Mouse (Mus musculus) hindbrain, embryonic 15.5 days (tissue): ENCODE data around the gene Mfsd4a. TPM values are rescaled to one million over a fixed set of nuclear protein-coding genes. Genes with fewer than 3 reads are reported as not detected.
A peak's percentile ranks its signal among the peaks of the same experiment; 100 is the strongest.

ENCODE experiments used
- ATAC-seq: fragments of 200-750 bp; cut with Nextera tagmentation; 2 replicates; pipeline ENCODE4 v1.8.0; 2017; ENCODE audit warnings: low read depth, moderate number of reproducible peaks, moderate TSS enrichment; ENCODE audit not compliant: low FRiP score
- H3K27ac ChIP-seq: fragments of 300-500 bp; sonication (generic); replicated peaks from 2 replicates; pipeline ENCODE4 v1.5.1; 2015; ENCODE audit warnings: mild to moderate bottlenecking, inconsistent platforms
- H3K27me3 ChIP-seq: fragments of 300-500 bp; sonication (generic); 2 replicates; pipeline ENCODE4 v1.6.1; 2015; ENCODE audit warnings: control low read depth, inconsistent platforms
- H3K36me3 ChIP-seq: fragments of 300-500 bp; sonication (generic); 2 replicates; pipeline ENCODE4 v1.6.1; 2015; ENCODE audit warnings: control low read depth, inconsistent platforms
- H3K4me1 ChIP-seq: fragments of 300-500 bp; sonication (generic); replicated peaks from 2 replicates; pipeline ENCODE4 v1.6.1; 2015; ENCODE audit warnings: control low read depth, inconsistent platforms
- H3K4me2 ChIP-seq: fragments of 300-500 bp; sonication (generic); 2 replicates; pipeline ENCODE4 v1.6.1; 2015; ENCODE audit warnings: moderate library complexity, mild to moderate bottlenecking, inconsistent platforms
- H3K4me3 ChIP-seq: fragments of 300-500 bp; sonication (generic); 2 replicates; pipeline ENCODE4 v1.5.1; 2015; ENCODE audit warnings: mild to moderate bottlenecking, inconsistent platforms
- H3K9ac ChIP-seq: fragments of 300-500 bp; sonication (generic); 2 replicates; pipeline ENCODE4 v1.6.1; 2015; ENCODE audit warnings: inconsistent platforms
- H3K9me3 ChIP-seq: fragments of 300-500 bp; sonication (generic); 2 replicates; pipeline ENCODE4 v1.6.1; 2016; ENCODE audit warnings: control low read depth, inconsistent platforms
- WGBS: fragments of 180-500 bp; shearing (Covaris S2); methylation state at CpG from one replicate; pipeline ENCODE4 v1.1.7; 2015; 5-methylcytosine and 5-hydroxymethylcytosine counted together
- polyA plus RNA-seq: library from polyadenylated mRNA; unstranded; fragments of >200 nt; fragmentation: Nextera tagmentation; extraction: Ambion mirVana; gene quantifications from 2 replicates; pipeline ENCODE4 v1.2.1, GENCODE M21; 2015

Gene Mfsd4a
- polyA plus RNA-seq, 1 experiment from 2014 or later = 7.3 TPM

DNA sequence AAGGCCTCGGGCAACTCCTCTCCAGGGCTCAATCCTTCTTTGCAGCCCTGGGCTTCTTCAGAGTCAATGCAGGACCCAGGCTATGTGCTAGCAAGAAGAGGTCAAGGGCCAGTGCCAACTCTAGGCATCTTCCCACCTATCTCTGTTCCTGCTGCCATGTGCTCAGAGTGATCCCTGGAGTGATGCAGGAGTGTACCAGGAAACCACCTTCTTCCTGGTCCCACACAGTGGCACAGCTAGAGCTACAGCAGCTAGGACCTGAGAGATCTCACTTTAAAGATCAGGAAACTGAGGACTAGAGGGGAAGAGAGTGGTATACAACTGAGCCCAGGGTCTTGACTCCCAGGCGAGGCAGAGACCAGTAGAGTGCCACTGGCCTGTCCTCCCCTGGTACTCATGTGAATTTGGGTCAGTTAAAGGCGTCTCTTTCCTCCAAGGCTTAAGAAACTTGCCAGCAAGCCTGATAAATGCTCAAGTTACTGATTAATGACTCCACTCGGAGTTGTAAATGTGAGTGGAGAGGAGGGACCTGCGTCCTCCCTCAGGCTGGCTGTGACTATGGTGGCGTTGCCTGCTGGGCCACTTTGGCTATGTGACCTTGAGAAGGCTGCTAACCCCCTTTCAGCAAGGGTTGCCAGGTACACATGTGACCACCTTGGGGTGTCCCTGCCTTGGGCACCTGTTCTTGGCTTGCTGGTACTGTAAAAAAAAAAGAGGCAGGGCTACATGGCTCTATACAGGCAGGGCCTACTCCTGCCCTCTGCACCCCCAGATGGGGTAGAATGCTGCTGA is 5.9 kb downstream of the Mfsd4a start:
- Histone ChIP-seq H3K27ac (no peak overlapping the region), H3K4me1 (no peaks in the 10 kb centered on the region), H3K36me3 (no peaks in the 10 kb centered on the region), H3K4me3 (no peak overlapping the region), H3K9ac (no peak overlapping the region), H3K4me2 (no peak overlapping the region), H3K27me3 (peaks cover 9% of the 10 kb centered on the region; the same call in 1 of the 2 replicates), H3K9me3 (no peaks in the 10 kb centered on the region)
- ATAC-seq = no peak
- WGBS = 67% methylated on average over 6 of the region's 6 CpGs

DNA sequence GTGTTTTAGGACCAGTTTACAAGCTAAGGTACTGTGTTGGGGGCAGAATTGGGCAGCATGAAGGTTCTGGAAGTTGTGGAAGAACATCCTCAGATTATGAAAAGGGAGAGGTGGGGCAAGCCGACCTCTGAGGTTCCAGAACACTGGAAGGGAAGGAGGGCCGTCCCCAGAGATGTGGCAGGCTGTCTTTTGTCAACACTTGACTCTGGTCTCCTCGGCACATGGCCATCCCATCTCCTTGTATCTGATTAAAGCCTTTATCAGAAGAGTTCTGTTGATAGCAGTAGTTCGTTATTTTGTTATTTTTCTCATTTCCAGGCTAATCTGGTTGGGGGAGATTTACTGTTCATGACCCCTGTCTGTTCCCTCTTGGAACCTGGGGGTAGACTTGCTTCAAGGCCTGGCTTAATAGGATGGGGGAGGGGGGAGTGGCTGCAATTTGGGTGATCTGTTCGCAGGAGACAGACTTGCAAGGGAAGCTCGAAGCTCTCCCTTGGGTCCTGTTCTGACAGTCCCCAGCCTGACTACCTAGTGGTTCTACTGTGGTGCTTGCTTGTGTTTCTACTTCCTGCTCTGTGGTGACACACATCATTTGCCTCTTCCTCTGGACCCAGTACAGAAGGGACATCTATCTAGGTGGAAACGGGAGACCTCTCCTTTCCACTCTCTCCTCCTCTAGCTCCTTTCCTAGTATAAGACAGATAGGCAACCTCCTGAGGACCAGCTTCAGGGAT is 7.7 kb downstream of the Mfsd4a start:
- ATAC-seq = no peak
- Histone ChIP-seq H3K9ac (no peak overlapping the region), H3K27ac (no peak overlapping the region), H3K9me3 (no peaks in the 10 kb centered on the region), H3K4me1 (no peaks in the 10 kb centered on the region), H3K36me3 (no peaks in the 10 kb centered on the region), H3K27me3 (no peaks in the 10 kb centered on the region), H3K4me3 (no peak overlapping the region), H3K4me2 (no peak overlapping the region)
- 74% methylated on average over 7 of the region's 7 CpGs for WGBS

DNA sequence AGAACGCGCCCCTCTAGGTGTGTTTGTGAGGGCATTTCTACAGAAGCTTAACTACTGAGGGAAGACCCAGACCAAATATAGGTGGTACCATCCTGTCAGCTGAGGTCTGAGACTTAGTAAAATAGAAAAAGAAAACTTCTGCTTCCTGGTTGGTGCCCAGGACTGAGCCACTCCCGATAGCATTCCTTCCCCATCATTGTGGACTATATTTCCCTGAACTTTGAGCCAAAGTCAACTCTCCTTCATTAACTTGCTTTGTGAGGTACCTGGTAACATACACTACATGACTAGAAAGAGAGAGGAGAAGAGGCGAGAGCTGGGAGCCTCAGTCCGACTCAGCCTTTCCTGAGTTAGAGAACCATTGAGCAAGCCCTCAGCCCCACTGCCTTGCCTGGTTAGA is 9.3 kb downstream of the Mfsd4a start:
- no peak for ATAC-seq
- Histone ChIP-seq H3K4me2 (no peak overlapping the region), H3K36me3 (no peaks in the 10 kb centered on the region), H3K9ac (no peak overlapping the region), H3K4me3 (no peak overlapping the region), H3K9me3 (no peaks in the 10 kb centered on the region), H3K27me3 (no peaks in the 10 kb centered on the region), H3K27ac (no peak overlapping the region), H3K4me1 (no peaks in the 10 kb centered on the region)
- WGBS = 96% methylated on average over 5 of the region's 5 CpGs

DNA sequence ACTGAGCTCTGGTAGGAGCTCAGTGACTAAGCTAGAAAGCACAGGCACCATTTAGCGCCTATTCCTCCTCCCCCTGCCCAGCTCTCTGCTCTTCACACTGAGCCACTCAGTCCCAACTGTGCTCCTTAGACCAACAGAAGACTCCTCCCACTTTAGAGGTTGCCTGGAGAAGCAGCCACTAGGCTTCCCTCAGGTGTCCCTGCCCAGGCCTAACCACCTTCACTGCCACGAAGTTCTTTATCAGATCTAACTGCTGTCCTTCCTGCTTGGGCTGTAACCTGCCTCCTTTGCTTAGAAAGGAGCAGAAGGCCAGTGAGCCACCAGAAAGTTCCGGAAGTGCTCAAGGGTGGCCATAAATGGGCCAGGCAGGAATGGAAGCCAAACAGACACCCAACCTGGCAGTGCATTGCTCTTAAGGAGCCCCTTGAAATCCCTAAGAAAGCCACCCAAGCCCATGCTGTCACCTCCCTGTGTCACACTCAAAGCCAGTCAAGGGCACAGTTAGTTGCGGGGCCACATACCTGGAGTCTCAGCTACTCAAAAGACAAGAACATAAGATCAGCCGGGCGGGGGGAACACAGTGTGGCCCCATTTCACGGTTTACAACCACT is 12.7 kb downstream of the Mfsd4a start:
- no peak overlapping the region for H3K9ac ChIP-seq
- H3K4me3 ChIP-seq = no peak overlapping the region
- H3K9me3 ChIP-seq = no peaks in the 10 kb centered on the region
- H3K27me3 ChIP-seq = no peaks in the 10 kb centered on the region
- no peak overlapping the region for H3K27ac ChIP-seq
- ATAC-seq = no peak
- no peak overlapping the region for H3K4me2 ChIP-seq
- 85% methylated on average over 7 of the region's 7 CpGs for WGBS
- H3K36me3 ChIP-seq = no peaks in the 10 kb centered on the region
- H3K4me1 ChIP-seq = no peaks in the 10 kb centered on the region

DNA sequence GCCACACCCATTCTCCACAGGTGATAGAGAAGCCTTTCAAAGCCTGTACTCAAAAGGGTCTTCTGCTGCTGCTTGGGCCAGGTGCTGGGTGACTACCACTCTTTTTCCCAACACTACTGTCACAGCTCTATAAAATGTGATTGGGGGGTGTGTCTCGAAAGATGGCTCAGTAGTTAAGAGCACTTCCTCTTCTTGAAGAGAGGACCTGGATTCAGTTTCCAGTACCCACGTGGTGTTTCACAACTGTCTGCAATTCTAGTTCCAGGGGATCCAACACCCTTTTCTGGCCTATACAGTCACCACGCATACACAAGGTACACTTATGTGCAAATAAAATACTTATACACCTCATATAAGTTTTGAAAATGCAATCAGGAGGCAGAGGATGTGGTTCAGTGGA is 13.5 kb downstream of the Mfsd4a start:
- Histone ChIP-seq H3K27ac (no peak overlapping the region), H3K4me2 (no peak overlapping the region), H3K4me1 (no peaks in the 10 kb centered on the region), H3K9ac (no peak overlapping the region), H3K27me3 (no peaks in the 10 kb centered on the region), H3K9me3 (no peaks in the 10 kb centered on the region), H3K36me3 (no peaks in the 10 kb centered on the region), H3K4me3 (no peak overlapping the region)
- no peak for ATAC-seq
- WGBS = 81% methylated on average over 3 of the region's 3 CpGs

DNA sequence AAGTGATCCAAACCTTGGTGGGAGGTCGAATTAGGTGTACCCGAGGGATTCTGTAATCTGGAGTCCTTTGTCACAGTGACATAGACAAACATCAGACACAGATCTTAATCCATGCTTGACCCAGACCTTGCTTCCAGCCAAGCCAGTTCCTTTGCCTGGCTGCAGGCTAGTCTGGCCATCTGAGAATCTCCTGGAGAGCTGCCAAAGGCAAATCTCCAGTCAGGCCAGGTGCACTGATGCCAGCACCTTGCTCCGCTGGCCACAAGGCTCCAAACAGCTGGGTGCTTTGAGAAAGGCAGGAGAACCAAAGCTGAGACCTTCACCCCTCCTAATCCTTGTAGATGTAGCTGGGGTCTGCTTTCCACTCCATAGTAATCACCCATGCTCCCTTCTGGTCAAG is 16.1 kb downstream of the Mfsd4a start:
- Histone ChIP-seq H3K27ac (no peak overlapping the region), H3K9ac (no peak overlapping the region), H3K36me3 (no peaks in the 10 kb centered on the region), H3K27me3 (no peaks in the 10 kb centered on the region), H3K9me3 (no peaks in the 10 kb centered on the region), H3K4me1 (no peaks in the 10 kb centered on the region), H3K4me3 (no peak overlapping the region), H3K4me2 (no peak overlapping the region)
- 82% methylated on average over 3 of the region's 3 CpGs for WGBS
- ATAC-seq = no peak

DNA sequence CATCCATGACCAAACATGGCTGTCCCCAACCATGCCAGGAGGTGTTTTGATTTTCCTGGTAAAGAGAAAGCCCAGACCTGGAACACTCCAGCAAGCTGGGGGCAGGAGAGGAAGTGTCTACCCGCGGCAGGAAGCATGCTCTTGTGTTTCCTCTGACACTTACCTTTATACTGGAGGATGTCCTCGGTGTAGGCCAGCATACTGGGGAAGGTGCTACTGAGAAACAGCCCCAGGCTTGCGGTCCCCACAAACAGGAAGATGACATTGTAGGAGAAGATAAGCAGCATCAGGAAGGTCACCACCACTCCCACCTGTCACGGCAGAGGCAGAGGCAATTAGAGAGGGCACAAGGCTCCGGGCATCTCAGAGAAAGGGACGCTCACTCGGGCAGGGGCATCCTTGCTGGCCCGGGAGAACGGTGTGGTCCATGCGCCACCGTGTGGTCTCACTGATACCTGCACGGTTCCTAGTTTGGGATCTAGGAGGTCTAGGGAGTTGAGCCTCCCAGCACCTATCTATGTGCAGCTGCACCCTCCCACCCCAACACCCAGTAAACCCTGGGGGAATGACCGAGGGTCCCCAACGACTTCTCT is 21.6 kb downstream of the Mfsd4a start:
- H3K27ac ChIP-seq = no peak overlapping the region
- WGBS = 25% methylated on average over 15 of the region's 15 CpGs
- no peak overlapping the region for H3K4me2 ChIP-seq
- H3K4me1 ChIP-seq = no peaks in the 10 kb centered on the region; the same call in 1 of the 2 replicates
- H3K36me3 ChIP-seq = no peaks in the 10 kb centered on the region
- no peaks in the 10 kb centered on the region for H3K9me3 ChIP-seq
- no peak overlapping the region for H3K9ac ChIP-seq
- no peaks in the 10 kb centered on the region for H3K27me3 ChIP-seq
- no peak overlapping the region for H3K4me3 ChIP-seq
- peak; percentile 81 for ATAC-seq

DNA sequence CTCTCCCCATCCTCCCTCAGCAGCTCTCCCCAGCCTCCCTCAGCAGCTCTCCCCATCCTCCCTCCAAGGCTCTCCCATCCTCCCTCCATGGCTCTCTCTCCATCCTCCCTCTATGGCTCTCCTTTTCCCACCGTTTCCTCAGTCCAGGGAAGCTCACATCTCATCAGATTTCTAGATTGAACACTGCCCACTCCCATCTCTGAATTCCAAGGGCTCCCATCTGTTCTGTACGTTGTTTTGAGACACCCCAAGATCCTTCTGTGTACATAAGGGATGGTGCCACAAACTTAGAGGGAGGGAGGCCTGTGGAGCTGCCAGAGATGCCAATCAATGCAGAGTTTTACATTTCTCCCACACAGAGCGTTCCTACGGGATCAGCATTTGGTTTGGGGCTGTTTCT is 24.1 kb downstream of the Mfsd4a start:
- Histone ChIP-seq H3K4me2 (no peak overlapping the region), H3K36me3 (no peaks in the 10 kb centered on the region), H3K4me1 (peaks cover 5% of the 10 kb centered on the region; the same call in 1 of the 2 replicates), H3K27me3 (no peaks in the 10 kb centered on the region), H3K4me3 (no peak overlapping the region), H3K9ac (no peak overlapping the region), H3K27ac (no peak overlapping the region), H3K9me3 (no peaks in the 10 kb centered on the region)
- 74% methylated on average over 4 of the region's 4 CpGs for WGBS
- ATAC-seq = no peak

DNA sequence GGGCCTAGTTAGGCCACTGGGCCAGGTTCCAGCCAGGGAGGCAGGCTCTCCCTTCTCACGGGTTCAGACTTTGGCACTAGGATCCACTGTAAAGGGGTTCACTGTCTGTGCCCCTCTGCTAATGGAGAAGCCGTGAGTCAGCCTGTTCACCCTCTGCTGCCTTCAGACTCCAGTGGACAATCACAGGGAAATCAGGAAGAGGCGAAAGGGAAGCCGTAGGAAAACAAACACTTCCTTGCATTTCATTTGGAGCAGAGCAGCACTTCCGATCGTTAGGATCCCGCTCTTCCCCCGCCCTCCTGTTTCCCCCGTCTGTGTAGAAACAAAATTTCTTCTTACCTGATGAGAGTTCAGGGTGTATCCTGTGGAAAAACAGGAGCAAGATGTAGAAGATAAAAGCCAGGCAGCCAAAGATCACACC is 27.7 kb downstream of the Mfsd4a start:
- Histone ChIP-seq H3K9ac (no peak overlapping the region), H3K27me3 (no peaks in the 10 kb centered on the region), H3K9me3 (no peaks in the 10 kb centered on the region), H3K4me1 (0 out of 2 replicates have a peak, but pooled peaks cover 5% of the 10 kb centered on the region), H3K36me3 (no peaks in the 10 kb centered on the region), H3K4me2 (no peak overlapping the region), H3K27ac (peak overlapping the region; percentile 38), H3K4me3 (no peak overlapping the region)
- 65% methylated on average over 9 of the region's 9 CpGs for WGBS
- no peak for ATAC-seq

DNA sequence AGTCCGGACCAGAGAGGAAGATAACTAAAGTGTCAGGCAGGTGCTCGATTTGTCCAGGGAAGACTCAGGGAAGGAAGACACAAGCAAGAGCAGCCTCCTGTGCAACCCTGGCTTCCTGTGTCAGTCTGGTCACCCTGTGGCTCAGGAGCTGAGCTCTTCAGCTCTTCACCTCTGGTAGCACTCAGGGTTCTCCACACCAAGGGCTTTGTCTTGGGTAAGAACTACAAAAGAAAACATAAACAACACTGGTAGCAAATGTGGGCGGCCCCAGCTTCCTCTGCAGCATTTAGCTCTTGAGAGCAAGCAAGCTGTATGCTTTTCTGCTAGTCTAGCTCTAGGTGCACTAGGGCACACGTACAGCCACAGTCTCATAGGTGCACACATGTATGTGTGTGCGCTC is 29.1 kb downstream of the Mfsd4a start:
- Histone ChIP-seq H3K4me1 (0 out of 2 replicates have a peak, but pooled peaks cover 5% of the 10 kb centered on the region), H3K9ac (no peak overlapping the region), H3K4me3 (no peak overlapping the region), H3K27ac (no peak overlapping the region), H3K9me3 (no peaks in the 10 kb centered on the region), H3K36me3 (no peaks in the 10 kb centered on the region), H3K4me2 (no peak overlapping the region), H3K27me3 (no peaks in the 10 kb centered on the region)
- no peak for ATAC-seq
- WGBS = 80% methylated on average over 5 of the region's 5 CpGs

DNA sequence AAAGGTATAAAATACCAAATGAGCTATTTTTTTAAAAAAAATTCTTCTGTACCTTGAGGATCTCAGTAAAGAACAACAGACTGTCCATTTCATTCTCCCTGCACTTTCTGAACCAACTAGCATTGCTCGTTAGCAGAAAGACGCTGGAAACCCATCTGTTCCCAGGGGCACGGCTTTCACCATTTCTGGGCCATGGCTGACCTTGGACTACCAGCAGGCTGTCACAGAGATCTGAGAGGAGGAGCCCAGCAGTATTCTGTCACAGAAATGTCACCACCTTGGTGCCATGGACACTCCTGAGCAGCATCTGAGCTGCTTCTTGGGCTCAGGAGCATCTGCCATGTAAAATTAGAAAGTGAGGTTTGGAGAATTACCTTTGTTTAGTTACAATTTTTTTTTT is 30.1 kb downstream of the Mfsd4a start:
- H3K36me3 ChIP-seq = 0 out of 2 replicates have a peak, but pooled peaks cover 5% of the 10 kb centered on the region
- H3K9me3 ChIP-seq = no peaks in the 10 kb centered on the region
- no peaks in the 10 kb centered on the region for H3K27me3 ChIP-seq
- 89% methylated on average over 3 of the region's 3 CpGs for WGBS
- 0 out of 2 replicates have a peak, but pooled peaks cover 5% of the 10 kb centered on the region for H3K4me1 ChIP-seq
- no peak for ATAC-seq
- no peak overlapping the region for H3K27ac ChIP-seq
- no peak overlapping the region for H3K4me3 ChIP-seq
- H3K4me2 ChIP-seq = no peak overlapping the region
- no peak overlapping the region for H3K9ac ChIP-seq

DNA sequence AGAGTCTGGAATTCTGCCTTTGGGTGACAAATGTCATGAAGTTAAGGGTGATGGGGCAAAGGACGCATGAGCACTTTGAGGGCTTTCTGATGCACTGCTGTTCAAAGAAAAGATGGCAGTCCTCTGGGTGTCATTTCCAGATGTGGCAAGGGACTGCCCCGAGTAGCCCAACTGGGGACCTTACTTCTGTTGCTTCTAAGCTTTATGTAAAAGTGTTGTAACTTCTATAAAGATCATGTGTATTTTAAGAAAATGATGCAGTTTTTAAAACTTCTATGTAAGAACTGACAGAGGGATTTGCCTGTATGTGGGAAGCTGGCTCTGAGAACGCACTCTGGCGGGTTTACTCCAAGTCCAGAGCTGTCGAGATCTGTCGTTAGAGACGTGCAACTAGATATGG is 35.7 kb downstream of the Mfsd4a start:
- Histone ChIP-seq H3K9me3 (no peaks in the 10 kb centered on the region), H3K27ac (no peak overlapping the region), H3K36me3 (peaks cover 14% of the 10 kb centered on the region; the same call in 1 of the 2 replicates), H3K4me3 (no peak overlapping the region), H3K4me1 (no peaks in the 10 kb centered on the region), H3K9ac (no peak overlapping the region), H3K4me2 (no peak overlapping the region), H3K27me3 (no peaks in the 10 kb centered on the region)
- 91% methylated on average over 7 of the region's 7 CpGs for WGBS
- ATAC-seq = no peak
